Mouse (Mus musculus): Measurements from ENCODE around the gene Txndc9. TPM values are rescaled to one million over a fixed set of nuclear protein-coding genes. Genes with fewer than 3 reads are reported as not detected.
"Not testable (repeated sequence)": the region's sequence is repeated elsewhere in the genome, so short reads cannot be mapped to it uniquely, and the experiment has no call there.

Txndc9 gene
- total RNA-seq, 2 experiments from 2014 or later: 27.0 to 31.0 TPM

DNA sequence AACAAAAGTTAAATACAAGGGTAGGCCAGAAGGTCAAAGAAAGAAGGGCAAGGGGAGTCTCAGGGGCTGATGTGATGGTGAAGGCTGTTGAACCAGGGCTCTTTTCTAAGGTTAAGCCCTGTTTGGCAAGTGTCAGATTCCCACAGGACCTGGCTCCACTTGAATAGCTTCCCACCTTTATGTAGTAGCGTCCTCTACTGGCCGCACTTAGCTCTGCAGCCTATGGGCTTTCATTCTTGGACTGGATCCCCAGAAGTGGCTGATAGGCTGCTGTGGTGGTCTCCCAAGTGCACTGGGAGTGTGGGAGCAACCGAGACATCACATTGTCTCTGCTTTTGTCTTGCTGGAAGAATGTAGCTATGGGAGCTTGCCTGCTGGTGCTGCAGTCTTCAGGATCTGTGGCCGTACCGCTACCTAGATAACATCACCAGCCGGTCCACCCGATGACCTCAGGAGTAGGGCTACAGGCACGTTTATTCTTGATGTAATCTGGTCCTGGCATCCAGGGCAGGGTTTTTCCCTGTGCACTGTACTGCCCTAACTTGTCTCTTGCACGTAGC lies 11.8 kb downstream of the Txndc9 start:
- no peak for DNase-seq
- intact Hi-C loops (cut with DNase I): loop anchor here (10.0 kb wide), 1 partner anchor 311 kb away; no protein-coding TSS in a partner anchor

GRCm38 (mm10) chr1:37984326-37984725 lies 13.4 kb downstream of the Txndc9 start:
- DNase-seq: no peak
- intact Hi-C loops (cut with DNase I): loop anchor here (10.0 kb wide), 1 partner anchor 310 kb away; no protein-coding TSS in a partner anchor

- DNase-seq: no peak
- intact Hi-C loops (cut with DNase I): no loop called here
Measured at GRCm38 (mm10) chr1:37977303-37977702, 20.4 kb downstream of the Txndc9 start.

DNA sequence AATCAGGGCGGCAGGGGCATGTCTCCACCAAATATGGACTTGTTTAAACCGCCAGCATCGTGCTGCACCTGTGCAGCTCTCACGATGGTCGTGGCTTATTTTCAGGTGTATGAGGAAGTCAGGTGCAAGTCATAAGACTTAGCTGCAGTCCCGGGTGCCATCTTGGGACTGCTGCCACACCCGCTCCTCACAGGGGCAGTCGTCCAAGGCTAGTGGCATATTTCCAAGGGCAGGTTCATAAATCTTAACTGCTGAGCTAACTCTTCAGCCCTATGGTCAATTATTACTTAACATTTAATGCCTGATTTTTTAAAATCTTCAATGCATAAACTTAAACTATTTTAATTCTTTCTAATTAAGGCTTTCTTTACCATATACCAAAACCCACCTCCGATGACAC lies 21.0 kb downstream of the Txndc9 start:
- DNase-seq; intact Hi-C loops (cut with DNase I): not testable (repeated sequence)

- intact Hi-C loops (cut with DNase I): no loop called here
- DNase-seq: no peak
Measured at GRCm38 (mm10) chr1:37971520-37971919, 26.2 kb downstream of the Txndc9 start.

GRCm38 (mm10) chr1:37968746-37969145 lies 28.9 kb downstream of the Txndc9 start:
- DNase-seq: no peak

DNA sequence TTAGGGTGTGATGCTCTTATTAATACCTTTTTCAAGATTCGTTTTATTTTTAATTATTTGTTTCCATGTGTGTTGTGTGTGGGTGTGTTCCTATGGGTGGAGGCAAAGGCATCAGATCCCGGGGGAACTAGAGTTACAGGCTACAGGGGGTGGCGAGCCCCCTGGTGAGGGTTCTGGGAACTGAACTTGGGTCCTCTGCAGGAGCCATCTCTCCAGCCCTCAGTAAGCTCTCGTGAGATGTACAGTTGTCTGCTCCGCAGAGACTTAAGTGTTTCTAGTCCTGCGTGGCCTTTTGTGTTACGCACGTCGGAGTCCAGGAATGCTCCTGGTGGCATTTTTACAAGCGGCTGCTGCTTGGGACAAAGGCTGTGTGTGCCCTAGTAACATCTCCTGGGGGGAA lies 32.1 kb downstream of the Txndc9 start:
- no peak for DNase-seq
- intact Hi-C loops (cut with DNase I): no loop called here

More at GRCm38 (mm10) chr1:37968746-37969145, 28.9 kb downstream of the Txndc9 start:
- intact Hi-C loops (cut with DNase I): no loop called here

DNA sequence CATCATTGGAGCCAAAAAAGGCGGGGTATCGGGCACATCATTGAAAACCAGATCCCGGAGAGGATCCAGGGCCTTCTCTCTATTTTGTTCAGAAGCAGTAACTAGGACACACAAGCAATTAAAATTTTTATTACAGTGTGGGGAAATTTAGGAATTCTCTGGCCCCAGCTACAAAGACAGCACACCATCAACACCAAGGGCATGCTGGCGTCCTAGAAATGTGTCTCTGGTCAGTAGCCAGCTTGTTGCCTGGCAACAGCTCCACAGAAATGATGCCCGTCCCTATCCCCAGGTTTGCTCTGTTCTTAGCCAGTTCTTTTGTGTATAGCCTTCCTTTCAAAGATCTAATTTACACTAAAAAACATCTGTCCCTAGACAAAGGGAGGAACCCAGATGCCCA lies 38.2 kb downstream of the Txndc9 start:
- intact Hi-C loops (cut with DNase I): no loop called here
- no peak for DNase-seq

GRCm38 (mm10) chr1:37958516-37958915 lies 39.2 kb downstream of the Txndc9 start:
- no peak for DNase-seq
- intact Hi-C loops (cut with DNase I): no loop called here

DNA sequence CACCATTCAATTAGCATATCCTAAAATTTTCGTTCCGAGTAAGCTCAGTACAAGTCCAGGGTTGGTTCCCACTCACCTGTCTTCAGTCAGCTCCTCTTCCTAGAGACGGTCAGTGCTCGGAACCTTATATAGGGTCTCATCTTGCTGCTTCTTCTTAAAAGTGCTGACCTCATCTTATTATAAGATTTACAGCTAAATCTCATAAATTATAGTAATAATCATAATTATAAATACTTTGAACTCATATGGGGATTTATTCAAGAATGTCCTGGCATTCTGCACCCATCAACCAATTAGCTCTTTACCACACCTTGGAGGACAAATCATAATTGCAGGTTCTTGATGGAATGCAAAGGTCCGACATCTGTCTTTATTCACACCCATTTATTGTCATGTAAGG lies 40.0 kb downstream of the Txndc9 start, which contains the start of gene Lyg1:
Gene Lyg1, minus strand, starts transcription at position 101 of the 400 bp plus-strand sequence.
- DNase-seq: no peak
- intact Hi-C loops (cut with DNase I): no loop called here

GRCm38 (mm10) chr1:37956690-37957431 lies 40.8 kb downstream of the Txndc9 start:
- intact Hi-C loops (cut with DNase I): no loop called here

GRCm38 (mm10) chr1:37955251-37955650 lies 42.4 kb downstream of the Txndc9 start:
- no peak for DNase-seq
- intact Hi-C loops (cut with DNase I): no loop called here

More at GRCm38 (mm10) chr1:37956690-37957431, 40.8 kb downstream of the Txndc9 start:
- no peak for DNase-seq

- intact Hi-C loops (cut with DNase I): no loop called here
Measured at GRCm38 (mm10) chr1:37954786-37955185, 42.9 kb downstream of the Txndc9 start.

DNA sequence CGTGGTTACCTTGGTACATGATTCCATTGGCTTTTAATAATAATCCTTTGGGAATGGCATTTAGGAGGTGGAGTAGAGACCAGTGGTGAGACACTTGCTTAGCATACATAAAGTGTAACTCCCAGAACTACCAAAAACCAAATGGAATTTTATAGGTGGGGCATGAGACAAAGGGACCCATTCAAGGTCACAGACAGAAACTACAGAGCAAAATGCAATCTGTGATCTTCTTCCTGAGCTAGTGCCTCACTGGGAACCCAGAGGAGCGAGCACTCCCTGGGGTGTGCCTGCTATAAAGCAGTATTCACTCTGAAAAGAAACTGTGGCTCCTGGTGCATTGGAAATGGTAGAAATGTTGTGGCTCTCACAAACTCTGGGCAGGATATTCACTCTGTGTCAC lies 48.8 kb downstream of the Txndc9 start:
- DNase-seq: no peak

More at GRCm38 (mm10) chr1:37954786-37955185, 42.9 kb downstream of the Txndc9 start:
- DNase-seq: no peak

More for the DNA sequence above, 48.8 kb downstream of the Txndc9 start:
- intact Hi-C loops (cut with DNase I): no loop called here

Other genes starting within 250 kb of the Txndc9 start
- gene Tsga10, start 131.5 kb downstream of the Txndc9 start, total RNA-seq (2021): 1 to 10 TPM; 3.4 to 5.0 TPM
- 1 to 10 TPM; 5.4 to 7.1 TPM for gene Lipt1, start 126.2 kb downstream of the Txndc9 start, total RNA-seq (2021)
- 1 to 10 TPM; 1.6 to 2.3 TPM for gene Mitd1, start 107.5 kb downstream of the Txndc9 start, total RNA-seq (2021)
- gene Mrpl30, start 107.4 kb downstream of the Txndc9 start, total RNA-seq (2021): 100 to 1,000 TPM; 234 to 269 TPM
- gene Lyg2, start 81.4 kb downstream of the Txndc9 start, total RNA-seq (2021): not detected
- gene Lyg1, start 40.1 kb downstream of the Txndc9 start, total RNA-seq (2021): not detected
- gene Eif5b, start 117 bp upstream of the Txndc9 start, total RNA-seq (2021): 10 to 100 TPM; 31.1 to 36.5 TPM
- gene Rev1, start 131.9 kb upstream of the Txndc9 start, total RNA-seq (2021): 10 to 100 TPM; 15.5 to 18.7 TPM

All from gastrocnemius, postnatal 36 days (tissue).